In genomic region chr6:30736372-30736762, GRCm38 (mm10) we compare ENCODE assay signal across 8 mouse cellular contexts. TPM values are rescaled to one million over a fixed set of nuclear protein-coding genes. Genes with fewer than 3 reads are reported as not detected.
DNase-seq lines count a peak whose midpoint lies in the region; ATAC-seq lines count a peak whose summit lies in the region.

No protein-coding gene starts in this region.

- H3K9me3 ChIP-seq in heart, embryonic 11.5 days (replicated peaks; ENCODE audit: control insufficient read depth, low read length), result peaks cover 40% of the 10 kb centered on the region
- peaks cover 34% of the 10 kb centered on the region for H3K9me3 ChIP-seq in hindbrain, embryonic 16.5 days (ENCODE audit: control insufficient read depth, low read length)
- peaks cover 41% of the 10 kb centered on the region for H3K9me3 ChIP-seq in midbrain, embryonic 13.5 days

- ATAC-seq in heart, embryonic 11.5 days (replicated peaks; ENCODE audit: insufficient number of reproducible peaks, low FRiP score, low TSS enrichment), result no peak
- ATAC-seq in hindbrain, embryonic 16.5 days, result no peak
- no peak for ATAC-seq in midbrain, embryonic 13.5 days

- peaks cover 6% of the 10 kb centered on the region; the same call in 1 of the 2 replicates for H3K36me3 ChIP-seq in heart, embryonic 11.5 days (ENCODE audit: control insufficient read depth, insufficient read depth, low read length)
- H3K36me3 ChIP-seq in hindbrain, embryonic 16.5 days (ENCODE audit: control insufficient read depth, insufficient read depth, low read length), result no peaks in the 10 kb centered on the region
- 0 out of 2 replicates have a peak, but pooled peaks cover 6% of the 10 kb centered on the region for H3K36me3 ChIP-seq in midbrain, embryonic 13.5 days

- 52% methylated on average over 13 of the region's 13 CpGs for WGBS in heart, embryonic 11.5 days (ENCODE audit: insufficient replicate concordance)
- WGBS in hindbrain, embryonic 16.5 days, result 54% methylated on average over 13 of the region's 13 CpGs
- 51% methylated on average over 13 of the region's 13 CpGs for WGBS in midbrain, embryonic 13.5 days

- H3K27me3 ChIP-seq in heart, embryonic 11.5 days (ENCODE audit: control insufficient read depth, insufficient read depth, low read length), result no peaks in the 10 kb centered on the region
- no peaks in the 10 kb centered on the region for H3K27me3 ChIP-seq in hindbrain, embryonic 16.5 days (replicated peaks; ENCODE audit: control insufficient read depth, insufficient read depth, low read length)
- H3K27me3 ChIP-seq in midbrain, embryonic 13.5 days, result no peaks in the 10 kb centered on the region

- no peak for DNase-seq in heart, adult 9 months (ENCODE audit: low spot score in 2 of 2)
- peak; percentile 77 for DNase-seq in embryo, embryonic 11 days
- no peak for DNase-seq in gastrocnemius, postnatal 4 days (ENCODE audit: low spot score in 2 of 2)
- no peak for DNase-seq in c-Kit-positive CD71-positive TER-119-positive erythroid progenitor cells, embryonic 14.5 days (ENCODE audit: low spot score)
- DNase-seq in left cerebral cortex, postnatal 36 days (ENCODE audit: low spot score in 2 of 2), result no peak

- peak overlapping the region; percentile 65 for H3K4me2 ChIP-seq in heart, embryonic 11.5 days
- peak overlapping the region; percentile 18; the same call in 1 of the 2 replicates for H3K4me2 ChIP-seq in hindbrain, embryonic 16.5 days (ENCODE audit: low read length)
- H3K4me2 ChIP-seq in midbrain, embryonic 13.5 days (replicated peaks), result peak overlapping the region; percentile 60

- peaks cover 3% of the 10 kb centered on the region; the same call in 1 of the 2 replicates for H3K4me1 ChIP-seq in heart, embryonic 11.5 days (ENCODE audit: control insufficient read depth, insufficient read depth, low read length)
- peaks cover 4% of the 10 kb centered on the region; the same call in 1 of the 2 replicates for H3K4me1 ChIP-seq in hindbrain, embryonic 16.5 days (ENCODE audit: control insufficient read depth, insufficient read depth, low read depth, low read length)
- H3K4me1 ChIP-seq in midbrain, embryonic 13.5 days (replicated peaks), result peaks cover 48% of the 10 kb centered on the region

- H3K9ac ChIP-seq in heart, embryonic 11.5 days (ENCODE audit: low read depth, low read length), result peak overlapping the region; percentile 69; the same call in 1 of the 2 replicates
- no peak overlapping the region for H3K9ac ChIP-seq in hindbrain, embryonic 16.5 days (ENCODE audit: low read depth, low read length)
- H3K9ac ChIP-seq in midbrain, embryonic 13.5 days (replicated peaks), result no peak overlapping the region; the same call in 1 of the 2 replicates

- H3K4me3 ChIP-seq in heart, embryonic 11.5 days (ENCODE audit: low read depth, low read length), result no peak overlapping the region; the same call in 1 of the 2 replicates
- no peak overlapping the region for H3K4me3 ChIP-seq in hindbrain, embryonic 16.5 days (ENCODE audit: low read length)
- H3K4me3 ChIP-seq in midbrain, embryonic 13.5 days (replicated peaks), result no peak overlapping the region

- intact Hi-C loops in left cerebral cortex, postnatal 36 days (cut with DNase I), result no loop called here

- H3K27ac ChIP-seq in heart, embryonic 11.5 days (ENCODE audit: low read depth, low read length), result peak overlapping the region; percentile 89
- peak overlapping the region; percentile 41 for H3K27ac ChIP-seq in hindbrain, embryonic 16.5 days (ENCODE audit: low read depth, low read length)
- H3K27ac ChIP-seq in midbrain, embryonic 13.5 days, result peak overlapping the region; percentile 92

RNA-seq across cellular contexts. Expression of gene Mest, which starts 13.0 kb away (rescaled TPM):
- 4,075 and 4,306 TPM in 2 replicates for polyA plus RNA-seq in heart, embryonic 11.5 days (2014; fragmentation: Nextera tagmentation; extraction: Ambion mirVana)
- 303 and 331 TPM in 2 replicates for polyA plus RNA-seq in hindbrain, embryonic 16.5 days (2015; fragmentation: Nextera tagmentation; extraction: Ambion mirVana)
- 409 and 424 TPM in 2 replicates for polyA plus RNA-seq in midbrain, embryonic 13.5 days (2015; fragmentation: Nextera tagmentation; extraction: Ambion mirVana)
- 1,000 to 10,000 TPM in 1 of 2 experiments, 100 to 1,000 TPM in 1; 835 to 1,053 TPM for total RNA-seq in gastrocnemius, postnatal 4 days (2021)
- 100 to 1,000 TPM in 1 of 2 experiments, 10 to 100 TPM in 1; 99.8 to 118 TPM for total RNA-seq in left cerebral cortex, postnatal 36 days (2021)

RNA-seq across cellular contexts. Expression of gene Cep41, which starts 42.8 kb away (rescaled TPM):
- 10.9 and 11.0 TPM in 2 replicates for polyA plus RNA-seq in heart, embryonic 11.5 days (2014; fragmentation: Nextera tagmentation; extraction: Ambion mirVana)
- polyA plus RNA-seq in hindbrain, embryonic 16.5 days (2015; fragmentation: Nextera tagmentation; extraction: Ambion mirVana), result 10.4 and 14.1 TPM in 2 replicates
- 15.5 and 17.1 TPM in 2 replicates for polyA plus RNA-seq in midbrain, embryonic 13.5 days (2015; fragmentation: Nextera tagmentation; extraction: Ambion mirVana)
- total RNA-seq in gastrocnemius, postnatal 4 days (2021), result 10 to 100 TPM; 22.2 to 23.0 TPM
- 1 to 10 TPM; 7.1 to 9.0 TPM for total RNA-seq in left cerebral cortex, postnatal 36 days (2021)

Comparison
In these comparisons a context has a peak if more than half of its experiments do, and no peak if none do; other contexts are left out.
1. H3K27ac ChIP-seq: peak in every context shown above with its lines; median percentile 92 in midbrain, embryonic 13.5 days; 89 in heart, embryonic 11.5 days; 41 in hindbrain, embryonic 16.5 days.